8 mouse cellular contexts compared by ENCODE assay signal in genomic region chr3:107278479-107279269, GRCm38 (mm10). TPM values are rescaled to one million over a fixed set of nuclear protein-coding genes. Genes with fewer than 3 reads are reported as not detected.
DNase-seq lines count a peak whose midpoint lies in the region; ATAC-seq lines count a peak whose summit lies in the region.

Gene Lamtor5 (plus strand): TSS chr3:107278858.

- peak; percentile 91 for ATAC-seq in common myeloid progenitor, adult 5-6 weeks (replicated peaks; ENCODE audit: low read depth, poor library complexity, severe bottlenecking)

- H3K4me3 ChIP-seq in megakaryocyte, embryonic 14.5 days (replicated peaks), result peak within 1 kb of the TSS; percentile 96

- H3K27me3 ChIP-seq in megakaryocyte, embryonic 14.5 days (replicated peaks), result peaks cover 6% of the 10 kb centered on the region

- no peaks in the 10 kb centered on the region for H3K9me3 ChIP-seq in megakaryocyte, embryonic 14.5 days

- H3K36me3 ChIP-seq in megakaryocyte, embryonic 14.5 days (replicated peaks; ENCODE audit: low read length), result peaks cover 26% of the 10 kb centered on the region

- H3K4me1 ChIP-seq in megakaryocyte, embryonic 14.5 days, result peaks cover 20% of the 10 kb centered on the region

- peak; percentile 95 for DNase-seq in ZHBTc4 (ENCODE audit: low read depth, low spot score)
- DNase-seq in gastrocnemius, adult 8-10 months (ENCODE audit: low spot score in 2 of 2), result peak; percentile 75 to 79
- peak; percentile 67 for DNase-seq in hindlimb bud, embryonic 11.5 days (ENCODE audit: extremely low spot score, low read depth, low spot score)
- peak; percentile 90 to 94 for DNase-seq in left cerebral cortex, adult 8-10 months (ENCODE audit: low spot score in 2 of 2)
- peak; percentile 94 for DNase-seq in right cerebral cortex, postnatal 10 days (ENCODE audit: low spot score in 2 of 2)
- peak; percentile 88 for DNase-seq in urinary bladder, postnatal 25 days (ENCODE audit: low spot score)

RNA-seq across cellular contexts. Expression of gene Lamtor5, which starts in this region (rescaled TPM):
- 34.1 and 35.0 TPM in 2 replicates for total RNA-seq in common myeloid progenitor, adult 5-6 weeks (2017)
- 10 to 100 TPM; 53.4 to 72.8 (median 63.4) TPM for total RNA-seq in gastrocnemius, adult 8-10 months (2022)
- 10 to 100 TPM; 61.9 to 70.2 (median 63.6) TPM for total RNA-seq in left cerebral cortex, adult 8-10 months (2022)
- 7.0 and 33.7 TPM in 2 replicates for polyA plus RNA-seq in megakaryocyte, embryonic 14.5 days (2012; ENCODE audit: insufficient read depth, low replicate concordance)

Comparison
In these comparisons a context has a peak if more than half of its experiments do, and no peak if none do; other contexts are left out.
1. Peak in every context shown above with its lines: DNase-seq, ATAC-seq and H3K4me3 ChIP-seq.